Mouse (Mus musculus): ENCODE measurements around the gene Iqcf3.

- TF ChIP-seq POLR2A (IDR thresholded peaks at IDR 0.05; ENCODE audit: low read depth, low read length), result no peak
- no peak for TF ChIP-seq CTCF (IDR thresholded peaks at IDR 0.05; ENCODE audit: borderline replicate concordance, insufficient read depth, low read length)
Measured at GRCm38 (mm10) chr9:106467746-106468145, 93.7 kb downstream of the Iqcf3 start.

Data from embryonic fibroblast, embryonic 13.5 days (primary cell).